Mouse (Mus musculus): ENCODE measurements around the gene Sbk2. TPM values are rescaled to one million over a fixed set of nuclear protein-coding genes. Genes with fewer than 3 reads are reported as not detected.
A peak's percentile ranks its signal among the peaks of the same experiment; 100 is the strongest.

Gene Sbk2
- total RNA-seq, 2 experiments from 2014 or later, result not detected

- no peak for ATAC-seq (replicated peaks; ENCODE audit: low FRiP score, poor library complexity, severe bottlenecking)
Observed at GRCm38 (mm10) chr7:4957361-4957760, 6.8 kb downstream of the Sbk2 start.

- ATAC-seq (replicated peaks; ENCODE audit: low FRiP score, poor library complexity, severe bottlenecking), result no peak
Observed at GRCm38 (mm10) chr7:4953815-4954445, 10.3 kb downstream of the Sbk2 start.

- no peak for ATAC-seq (replicated peaks; ENCODE audit: low FRiP score, poor library complexity, severe bottlenecking)
Observed at GRCm38 (mm10) chr7:4950561-4951342, 13.5 kb downstream of the Sbk2 start.

- no peak for ATAC-seq (replicated peaks; ENCODE audit: low FRiP score, poor library complexity, severe bottlenecking)
Observed at GRCm38 (mm10) chr7:4948386-4948785, 15.8 kb downstream of the Sbk2 start.

GRCm38 (mm10) chr7:4947855-4948254 lies 16.4 kb downstream of the Sbk2 start:
- ATAC-seq (replicated peaks; ENCODE audit: low FRiP score, poor library complexity, severe bottlenecking), result no peak

- peak; percentile 74 for ATAC-seq (replicated peaks; ENCODE audit: low FRiP score, poor library complexity, severe bottlenecking)
Observed at GRCm38 (mm10) chr7:4943223-4943815, 20.9 kb downstream of the Sbk2 start.

GRCm38 (mm10) chr7:4942673-4943072 lies 21.5 kb downstream of the Sbk2 start:
- no peak for ATAC-seq (replicated peaks; ENCODE audit: low FRiP score, poor library complexity, severe bottlenecking)

- ATAC-seq (replicated peaks; ENCODE audit: low FRiP score, poor library complexity, severe bottlenecking), result peak; percentile 55
Observed at GRCm38 (mm10) chr7:4940068-4940479, 24.1 kb downstream of the Sbk2 start.

- ATAC-seq (replicated peaks; ENCODE audit: low FRiP score, poor library complexity, severe bottlenecking), result peak; percentile 67; the same call in 1 of the 2 replicates
Observed at GRCm38 (mm10) chr7:4938456-4938855, 25.8 kb downstream of the Sbk2 start.

GRCm38 (mm10) chr7:4937392-4937791 lies 26.8 kb downstream of the Sbk2 start:
- no peak for ATAC-seq (replicated peaks; ENCODE audit: low FRiP score, poor library complexity, severe bottlenecking)

- ATAC-seq (replicated peaks; ENCODE audit: low FRiP score, poor library complexity, severe bottlenecking), result no peak
Observed at GRCm38 (mm10) chr7:4936832-4937231, 27.4 kb downstream of the Sbk2 start.

GRCm38 (mm10) chr7:4934160-4934914 lies 29.9 kb downstream of the Sbk2 start:
- ATAC-seq (replicated peaks; ENCODE audit: low FRiP score, poor library complexity, severe bottlenecking), result no peak

- no peak for ATAC-seq (replicated peaks; ENCODE audit: low FRiP score, poor library complexity, severe bottlenecking)
Observed at GRCm38 (mm10) chr7:4933103-4933502, 31.1 kb downstream of the Sbk2 start.

GRCm38 (mm10) chr7:4928323-4928722 lies 35.9 kb downstream of the Sbk2 start:
- ATAC-seq (replicated peaks; ENCODE audit: low FRiP score, poor library complexity, severe bottlenecking), result no peak

GRCm38 (mm10) chr7:4927711-4928110 lies 36.5 kb downstream of the Sbk2 start:
- no peak for ATAC-seq (replicated peaks; ENCODE audit: low FRiP score, poor library complexity, severe bottlenecking)

- ATAC-seq (replicated peaks; ENCODE audit: low FRiP score, poor library complexity, severe bottlenecking), result no peak
Observed at GRCm38 (mm10) chr7:4926849-4927248, 37.4 kb downstream of the Sbk2 start.

GRCm38 (mm10) chr7:4925441-4926381 lies 38.5 kb downstream of the Sbk2 start, which contains the start of gene Ssc5d:
Ssc5d (plus strand) TSS chr7:4925785.
- no peak for ATAC-seq (replicated peaks; ENCODE audit: low FRiP score, poor library complexity, severe bottlenecking)

- no peak for ATAC-seq (replicated peaks; ENCODE audit: low FRiP score, poor library complexity, severe bottlenecking)
Observed at GRCm38 (mm10) chr7:4924891-4925301, 39.3 kb downstream of the Sbk2 start.

- ATAC-seq (replicated peaks; ENCODE audit: low FRiP score, poor library complexity, severe bottlenecking), result no peak
Observed at GRCm38 (mm10) chr7:4924483-4924882, 39.7 kb downstream of the Sbk2 start.

All from erythroid progenitor cell, adult 5-6 weeks (primary cell).